Mouse (Mus musculus): ENCODE measurements around the gene Olfr913. TPM values are rescaled to one million over a fixed set of nuclear protein-coding genes. Genes with fewer than 3 reads are reported as not detected.

The Olfr913 gene
- total RNA-seq (2023): not detected in 4 replicates

DNA sequence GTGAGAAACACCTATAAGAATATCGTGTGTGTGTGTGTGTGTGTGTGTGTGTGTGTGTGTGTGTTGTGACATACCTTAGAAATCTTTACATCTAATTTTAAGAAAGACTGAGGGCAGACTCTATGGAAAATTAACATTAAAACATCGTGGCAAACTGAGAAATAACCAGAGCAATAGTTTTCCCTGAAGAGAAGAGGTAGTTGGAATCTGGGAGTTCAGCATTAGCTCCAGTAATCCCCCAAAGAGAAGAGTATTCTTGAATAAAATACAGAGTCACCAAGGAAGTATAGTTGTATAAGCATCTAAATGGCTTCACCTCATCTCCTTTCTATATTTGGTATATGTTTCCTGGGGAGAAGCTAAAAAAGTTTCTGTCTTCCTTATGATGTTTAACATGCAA is at the start of gene Olfr913:
TSS of gene Olfr913 (plus strand) at position 301 of the 400 bp plus-strand sequence.

DNA sequence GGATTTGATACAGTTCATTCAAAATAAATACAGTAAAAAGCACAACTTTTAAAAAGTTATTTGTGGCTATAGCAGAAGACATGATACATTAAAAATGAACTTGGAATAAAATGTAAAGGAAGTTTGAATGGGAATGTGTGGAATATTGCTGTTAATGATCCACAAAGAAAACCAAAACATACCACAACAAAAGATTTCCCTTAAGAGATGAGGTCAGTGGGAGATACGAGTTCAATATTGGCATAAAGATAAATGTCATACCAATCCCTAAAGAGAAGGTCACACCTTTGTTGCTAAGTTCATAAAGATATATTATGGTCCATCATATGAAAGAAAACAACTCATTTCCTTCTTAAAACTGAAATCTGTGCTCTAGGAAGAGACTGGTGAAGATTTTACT is 12.7 kb upstream of the Olfr913 start, which contains the start of gene Olfr912:
TSS of gene Olfr912 (plus strand) at position 301 of the 400 bp plus-strand sequence.

DNA sequence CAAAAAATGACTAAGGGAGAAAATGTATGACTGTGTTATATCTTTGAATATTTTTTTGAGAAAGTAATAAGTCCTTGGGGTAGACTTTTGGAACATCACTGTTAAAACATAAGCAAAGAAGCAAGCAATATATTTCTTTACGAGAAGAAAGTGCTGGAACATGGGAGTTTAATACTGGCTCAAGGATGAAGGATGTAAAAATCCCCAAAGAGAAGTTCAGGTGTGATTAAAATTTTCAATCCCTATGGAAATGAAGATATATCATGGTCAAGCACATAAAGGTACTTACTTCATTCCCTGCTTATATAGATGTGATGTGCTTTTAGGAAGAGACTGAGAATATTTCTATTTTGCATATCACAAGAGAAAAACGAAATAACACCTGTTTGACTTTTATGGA is 12.2 kb downstream of the Olfr913 start, which contains the start of gene Olfr914:
TSS of gene Olfr914 (plus strand) at position 301 of the 400 bp plus-strand sequence.

Other genes with a start within 250 kb of the Olfr913 start
- not detected in 4 replicates for gene Olfr898, start 244.3 kb upstream of the Olfr913 start, total RNA-seq (2023)
- not detected in 4 replicates for gene Olfr250, start 225.9 kb upstream of the Olfr913 start, total RNA-seq (2023)
- gene Olfr251, start 215.7 kb upstream of the Olfr913 start, total RNA-seq (2023): not detected in 4 replicates
- not detected in 4 replicates for gene Olfr147, start 191.1 kb upstream of the Olfr913 start, total RNA-seq (2023)
- gene Olfr901, start 163.3 kb upstream of the Olfr913 start, total RNA-seq (2023): not detected in 4 replicates
- not detected in 4 replicates for gene Olfr902, start 145.1 kb upstream of the Olfr913 start, total RNA-seq (2023)
- gene Olfr904, start 129.6 kb upstream of the Olfr913 start, total RNA-seq (2023): not detected in 4 replicates
- 0.18 TPM in 1 of 4 replicates, not detected in the others for gene Olfr905, start 121.7 kb upstream of the Olfr913 start, total RNA-seq (2023)
- gene Olfr906, start 105.7 kb upstream of the Olfr913 start, total RNA-seq (2023): not detected in 4 replicates
- not detected in 4 replicates for gene Olfr907, start 97.0 kb upstream of the Olfr913 start, total RNA-seq (2023)
- not detected in 4 replicates for gene Olfr911-ps1, start 71.2 kb upstream of the Olfr913 start, total RNA-seq (2023)
- gene Olfr910, start 54.9 kb upstream of the Olfr913 start, total RNA-seq (2023): not detected in 4 replicates
- gene Olfr912, start 12.6 kb upstream of the Olfr913 start, total RNA-seq (2023): not detected in 4 replicates
- gene Olfr914, start 12.3 kb downstream of the Olfr913 start, total RNA-seq (2023): not detected in 4 replicates
- gene Olfr916, start 67.1 kb downstream of the Olfr913 start, total RNA-seq (2023): not detected in 4 replicates
- not detected in 4 replicates for gene Olfr917, start 73.1 kb downstream of the Olfr913 start, total RNA-seq (2023)
- not detected in 4 replicates for gene Olfr918, start 81.8 kb downstream of the Olfr913 start, total RNA-seq (2023)
- not detected in 4 replicates for gene Olfr919, start 110.9 kb downstream of the Olfr913 start, total RNA-seq (2023)
- gene Vwa5a, start 125.5 kb downstream of the Olfr913 start, total RNA-seq (2023): 7.6 to 11.5 TPM (median 10.3 TPM) in 4 replicates
- gene Olfr920, start 159.5 kb downstream of the Olfr913 start, total RNA-seq (2023): 0.09 to 0.13 TPM (median 0.09 TPM) in 3 of 4 replicates, not detected in the other
- not detected in 4 replicates for gene Olfr921, start 180.3 kb downstream of the Olfr913 start, total RNA-seq (2023)
- not detected in 4 replicates for gene Olfr922, start 221.9 kb downstream of the Olfr913 start, total RNA-seq (2023)
- not detected in 4 replicates for gene Olfr923, start 233.8 kb downstream of the Olfr913 start, total RNA-seq (2023)